Mouse (Mus musculus) cerebellum, postnatal 36 days (tissue): Measurements from ENCODE around the gene Fry.

Experiments used
- DNase-seq, 2 experiments: peaks; one replicate each; pipeline ENCODE4 v3.0.0; 2021 to 2022; ENCODE audit warnings: mixed read lengths in 2 of 2

The Fry gene

GRCm38 (mm10) chr5:150404867-150405266 is 286.4 kb downstream of the Fry start:
- no peak for DNase-seq

GRCm38 (mm10) chr5:150408979-150409378 is 290.5 kb downstream of the Fry start:
- DNase-seq, result no peak

GRCm38 (mm10) chr5:150409451-150410045 is 291.1 kb downstream of the Fry start:
- DNase-seq, result no peak

- no peak for DNase-seq
Measured at GRCm38 (mm10) chr5:150412750-150413450, 294.5 kb downstream of the Fry start.

DNA sequence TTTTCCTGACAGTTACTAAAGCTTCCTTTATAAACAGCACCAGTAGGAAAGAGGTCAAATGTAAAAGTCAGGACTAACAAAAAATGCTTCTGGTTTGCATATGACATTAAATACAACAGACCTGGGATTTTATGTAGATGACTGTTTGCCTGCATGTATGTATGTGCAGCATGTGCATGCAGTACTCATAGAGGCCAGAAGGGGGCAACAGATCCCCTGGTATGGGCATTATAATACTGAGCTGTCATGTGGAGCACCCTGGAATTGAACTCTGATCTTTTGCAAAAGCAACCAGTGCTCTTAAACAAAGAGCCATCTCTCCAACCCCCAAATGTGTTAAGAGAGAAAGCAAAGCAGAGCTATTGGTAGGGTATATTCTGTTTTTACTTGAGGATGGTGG is 296.4 kb downstream of the Fry start:
- no peak for DNase-seq

GRCm38 (mm10) chr5:150417223-150417622 is 298.8 kb downstream of the Fry start:
- no peak for DNase-seq

DNA sequence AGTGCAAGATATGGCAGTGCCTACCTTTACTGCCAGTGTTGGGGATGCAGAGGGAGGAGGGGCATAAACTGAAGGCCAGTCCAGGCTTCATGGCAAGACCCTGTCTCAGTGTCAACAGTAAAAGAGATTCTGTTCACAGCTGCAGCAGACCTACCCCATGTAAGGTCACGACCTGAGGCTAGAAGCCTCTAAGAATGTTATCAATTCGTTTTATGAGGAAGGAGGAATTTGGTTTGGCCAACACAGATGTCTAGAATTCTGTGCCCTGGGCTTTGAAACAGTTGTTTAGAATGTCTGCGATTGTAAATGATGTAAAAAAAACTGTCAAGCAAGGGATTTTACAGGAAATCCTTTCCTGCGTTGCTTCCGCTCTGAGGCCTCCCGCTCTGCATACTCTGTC is 299.6 kb downstream of the Fry start:
- no peak for DNase-seq

DNA sequence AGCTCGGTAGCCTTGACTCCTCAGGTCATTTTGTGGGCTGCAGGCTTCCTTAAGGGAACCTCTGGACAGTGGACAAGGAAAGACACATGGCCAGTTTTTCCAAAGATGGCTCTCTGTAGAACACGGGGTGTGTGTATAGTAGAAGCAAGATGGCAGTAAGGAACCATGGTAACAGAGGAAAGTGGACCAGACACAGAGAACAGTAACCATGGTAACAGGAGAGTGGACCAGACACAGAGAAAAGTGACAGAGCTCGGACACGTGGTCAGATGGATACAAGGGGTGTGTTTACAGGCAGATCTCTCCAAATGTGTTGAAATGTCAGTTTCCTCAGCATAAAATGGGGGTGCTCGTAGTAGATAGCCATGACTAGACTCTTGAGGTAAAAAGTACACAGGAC is 306.6 kb downstream of the Fry start:
- DNase-seq, result no peak

DNA sequence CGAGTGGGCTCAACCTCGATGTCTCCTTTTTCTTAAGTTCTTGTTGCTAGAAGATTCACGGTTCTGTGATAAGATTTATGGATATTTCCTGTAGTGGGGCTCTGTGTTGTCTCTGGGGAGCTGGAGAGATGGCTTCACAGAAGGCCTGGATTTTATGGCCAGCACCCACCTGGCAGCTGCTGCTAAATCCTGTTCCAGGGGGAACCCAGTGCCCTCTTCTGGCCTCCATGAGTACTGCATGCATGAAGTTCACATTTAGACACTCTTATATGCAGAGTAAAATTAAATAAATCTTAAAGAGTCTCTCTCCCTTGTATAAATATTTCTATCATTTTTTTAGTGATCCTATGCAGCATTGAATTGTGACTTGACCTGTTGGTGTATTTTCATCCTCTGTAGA is 308.1 kb downstream of the Fry start:
- DNase-seq, result peak; percentile 61 to 63

- peak in 1 of 2 experiments; percentile 32 for DNase-seq
Measured at GRCm38 (mm10) chr5:150431286-150431685, 312.8 kb downstream of the Fry start.

- no peak for DNase-seq
Measured at GRCm38 (mm10) chr5:150432960-150433359, 314.5 kb downstream of the Fry start.

DNA sequence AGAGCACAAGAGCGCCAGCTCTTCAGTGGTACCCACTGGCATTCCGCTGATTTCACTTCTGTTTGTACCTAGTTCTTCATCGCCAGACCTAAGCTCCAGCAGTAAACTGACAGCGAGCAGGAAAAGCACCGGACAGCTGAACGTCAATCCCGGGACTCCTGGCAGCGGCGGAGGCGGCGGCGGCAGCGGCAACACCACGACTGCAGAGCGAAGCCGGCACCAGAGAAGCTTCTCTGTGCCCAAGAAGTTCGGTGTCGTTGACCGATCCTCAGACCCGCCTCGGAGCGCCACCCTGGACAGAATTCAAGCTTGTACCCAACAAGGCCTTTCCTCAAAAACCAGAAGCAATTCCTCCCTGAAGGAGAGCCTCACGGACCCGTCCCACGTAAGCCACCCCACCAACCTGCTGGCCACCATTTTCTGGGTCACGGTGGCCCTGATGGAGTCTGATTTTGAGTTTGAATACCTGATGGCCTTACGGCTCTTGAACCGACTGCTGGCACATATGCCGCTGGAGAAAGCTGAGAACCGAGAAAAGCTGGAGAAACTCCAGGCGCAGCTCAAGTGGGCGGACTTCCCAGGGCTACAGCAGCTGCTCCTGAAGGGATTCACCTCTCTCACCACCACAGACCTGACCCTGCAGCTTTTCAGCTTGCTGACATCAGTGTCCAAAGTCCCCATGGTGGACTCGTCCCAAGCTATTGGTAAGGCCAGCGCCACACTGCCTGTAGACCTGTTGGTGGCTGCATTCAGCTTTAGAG is 318.4 kb downstream of the Fry start:
- peak; percentile 76 for DNase-seq

- DNase-seq, result peak; percentile 27 to 45
Measured at GRCm38 (mm10) chr5:150441690-150442089, 323.2 kb downstream of the Fry start.

GRCm38 (mm10) chr5:150451281-150452003 is 333.0 kb downstream of the Fry start:
- DNase-seq, result no peak

DNA sequence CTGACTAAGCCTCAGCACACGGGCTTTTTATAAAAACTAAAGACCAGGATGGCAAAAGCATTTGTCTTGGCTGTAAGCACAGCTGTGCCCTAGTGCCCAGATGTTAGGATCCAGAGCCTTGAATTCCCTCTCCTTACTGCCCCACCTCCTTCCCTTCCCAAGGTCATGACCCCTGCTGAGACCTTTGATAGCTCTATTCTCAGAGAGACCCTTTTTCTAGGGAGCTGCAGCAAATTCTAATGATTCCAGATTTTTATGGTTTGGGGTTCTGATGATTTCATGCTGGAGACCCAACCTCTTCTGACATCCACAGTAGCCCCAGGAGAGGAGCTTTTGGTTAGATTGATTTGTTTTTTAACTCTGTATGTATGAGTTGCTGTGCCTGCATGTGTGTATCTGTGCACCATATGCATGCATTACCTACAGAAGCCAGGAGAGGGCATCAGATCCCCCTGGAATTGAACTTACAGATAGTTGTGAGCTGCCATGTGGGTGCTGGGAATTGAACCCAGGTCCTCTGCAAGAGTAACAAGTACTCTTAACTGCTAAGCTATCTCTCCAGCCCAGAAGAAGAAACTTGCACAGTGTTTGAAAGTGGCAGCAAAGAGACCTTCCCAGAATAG is 333.7 kb downstream of the Fry start:
- no peak for DNase-seq

DNA sequence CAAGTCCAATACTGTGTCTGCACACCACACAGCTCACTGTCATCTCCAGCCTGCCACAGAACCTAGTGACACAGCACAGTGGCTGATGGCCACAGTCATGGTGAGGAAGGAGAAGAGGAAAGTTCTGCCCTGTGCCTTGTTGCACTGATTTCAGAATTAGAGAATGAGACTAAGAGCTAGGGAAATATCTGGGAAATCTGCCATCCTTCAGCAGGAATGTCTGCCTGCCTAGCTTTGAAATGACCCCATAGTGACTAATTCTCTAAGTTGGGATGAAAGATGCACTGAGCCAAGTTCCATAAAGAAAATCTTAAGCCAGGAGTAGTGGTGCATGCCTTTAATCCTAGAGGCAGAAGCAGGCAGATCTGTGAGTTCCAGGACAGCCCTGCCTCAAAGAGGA is 334.2 kb downstream of the Fry start:
- DNase-seq, result no peak

DNA sequence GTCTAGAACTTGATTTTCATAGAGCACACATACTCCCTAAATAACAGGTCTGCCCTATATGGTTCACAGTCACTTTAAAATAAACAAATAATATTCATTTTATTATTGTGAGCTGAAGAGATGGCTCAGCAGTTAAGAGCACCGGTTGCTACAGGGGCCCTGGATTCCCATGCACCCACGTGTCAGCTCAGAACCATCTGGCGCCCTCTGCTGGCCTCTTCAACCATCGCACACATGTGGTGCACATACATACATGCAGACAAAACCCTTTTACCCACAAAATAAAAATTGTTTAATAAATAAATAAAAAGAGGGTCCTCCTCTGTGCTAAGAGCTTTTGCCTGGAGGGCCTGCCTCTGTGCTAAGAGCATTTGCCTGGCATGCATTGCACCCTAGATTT is 335.0 kb downstream of the Fry start:
- no peak for DNase-seq

DNA sequence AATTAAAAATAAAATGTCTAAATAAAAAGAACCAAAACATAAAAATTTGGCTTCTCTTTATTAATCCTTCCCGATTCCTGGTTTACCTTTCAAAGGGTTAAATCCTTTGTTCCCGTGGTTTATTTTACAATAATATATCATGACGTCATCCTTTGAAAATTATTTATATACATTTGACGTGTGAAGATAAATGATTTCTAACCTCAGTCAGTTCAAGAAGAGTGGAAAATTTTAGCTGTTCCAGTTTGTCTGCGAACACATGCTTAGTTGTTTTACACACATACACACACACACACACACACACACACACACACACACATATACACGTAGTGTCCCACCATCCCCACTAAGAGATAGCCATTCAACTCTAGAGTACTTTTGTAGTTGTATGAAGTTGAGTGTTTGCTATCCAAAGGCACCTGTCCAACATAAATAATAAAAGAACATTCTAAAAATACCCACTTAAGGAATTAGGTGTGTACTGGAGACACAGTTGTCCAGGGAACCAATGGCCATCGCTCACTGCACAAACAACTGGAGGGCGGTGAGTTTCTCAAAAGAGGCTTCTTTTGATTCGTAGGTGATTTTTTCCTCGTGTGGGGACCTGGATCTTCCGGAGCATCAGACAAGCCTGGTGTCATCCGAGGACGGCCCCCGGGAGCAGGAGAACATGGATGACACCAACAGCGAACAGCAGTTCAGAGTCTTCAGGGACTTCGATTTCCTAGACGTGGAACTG is 338.9 kb downstream of the Fry start:
- no peak for DNase-seq

GRCm38 (mm10) chr5:150457904-150458739 is 339.7 kb downstream of the Fry start:
- no peak for DNase-seq

GRCm38 (mm10) chr5:150459801-150460200 is 341.4 kb downstream of the Fry start:
- DNase-seq, result no peak

DNA sequence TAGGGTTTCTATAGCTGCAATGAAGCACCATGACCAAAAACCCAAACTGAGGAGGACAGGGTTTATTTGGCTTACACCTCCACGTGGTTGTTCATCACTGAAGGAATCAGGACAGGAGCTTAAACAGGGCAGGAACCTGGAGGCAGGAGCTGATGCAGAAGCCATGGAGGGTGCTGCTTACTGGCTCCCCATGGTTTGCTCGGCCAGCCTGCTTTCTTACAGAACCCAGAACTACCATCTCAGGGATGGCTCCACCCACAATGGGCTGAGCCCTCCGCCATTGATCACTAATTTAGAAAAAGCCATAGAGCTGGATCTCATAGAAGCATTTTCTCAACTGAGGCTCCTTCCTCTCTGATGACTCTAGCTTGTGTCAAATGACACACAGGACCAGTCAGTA is 346.3 kb downstream of the Fry start:
- no peak for DNase-seq
